Mouse (Mus musculus): ENCODE measurements at regions not wholly inside any gene's neighbourhood (a gene's known extent, or its start where the extent isn't known, plus 50 kb on each side); places are given as distances from the start of the nearest gene placed in this dataset.
A peak's percentile ranks its signal among the peaks of the same experiment; 100 is the strongest.
"Not testable (repeated sequence)": the region's sequence is repeated elsewhere in the genome, so short reads cannot be mapped to it uniquely, and the experiment has no call there.

DNA sequence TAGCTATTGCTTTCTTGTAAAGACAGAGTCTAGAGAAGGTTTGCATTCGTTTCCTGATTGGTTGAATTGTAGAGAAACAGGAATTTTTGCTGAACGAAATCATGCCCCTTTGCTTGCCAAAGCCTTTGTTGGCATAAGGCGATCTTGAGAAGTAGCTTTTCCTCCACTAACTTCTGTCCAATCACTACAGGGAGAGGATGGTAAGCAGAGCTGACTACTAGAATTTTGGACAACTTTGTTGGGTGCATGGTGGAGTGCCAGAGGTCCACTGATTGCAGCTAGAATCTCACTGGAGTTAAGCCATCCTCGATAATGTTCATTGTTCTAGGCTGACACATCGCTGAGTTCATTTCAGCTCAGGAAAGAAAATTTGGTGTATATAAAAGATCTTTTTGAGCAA is 131.1 kb upstream of the Nabp1 start:
- no peak for ATAC-seq (replicated peaks; ENCODE audit: poor library complexity)

DNA sequence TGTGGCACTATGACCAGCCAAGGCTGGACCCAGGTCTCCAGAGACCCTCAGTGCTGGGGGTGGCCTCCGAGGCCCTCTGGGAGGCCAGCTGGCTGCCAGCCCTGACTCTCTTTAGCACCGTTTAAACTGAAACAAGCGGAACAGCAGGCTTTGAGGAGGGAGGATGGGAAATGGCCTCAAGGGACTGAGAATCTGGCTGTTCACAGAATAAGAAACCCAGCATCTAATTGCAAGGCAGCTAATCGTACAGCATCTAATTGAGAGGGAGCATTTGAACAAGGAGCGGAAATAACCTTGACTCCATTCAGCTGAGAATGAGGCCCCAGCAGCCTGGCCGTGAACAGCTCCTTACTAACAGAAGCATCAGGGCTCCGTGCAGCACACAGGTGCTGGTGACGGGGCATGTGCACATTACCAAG is 129.2 kb upstream of the Nabp1 start:
- no peak for ATAC-seq (replicated peaks; ENCODE audit: poor library complexity)

DNA sequence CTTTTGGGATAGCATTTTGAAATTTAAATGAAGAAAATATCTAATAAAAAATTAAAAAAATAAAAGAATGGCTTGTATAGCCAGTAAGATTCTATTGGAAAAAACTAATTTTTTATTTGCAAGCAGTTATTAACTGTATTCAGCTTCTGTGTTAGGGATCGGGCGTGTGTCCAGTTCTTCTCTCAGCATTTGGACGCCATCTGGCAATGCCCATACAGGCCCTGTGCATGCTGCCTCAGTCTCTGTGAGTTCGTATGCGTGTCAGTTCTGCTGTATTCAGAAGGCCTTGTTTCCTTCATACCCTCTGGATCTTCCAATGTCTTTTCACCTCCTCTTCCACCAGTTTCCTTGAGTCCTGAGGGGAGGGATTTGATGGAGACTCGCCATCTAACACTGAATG is 123.8 kb upstream of the Nabp1 start:
- no peak for ATAC-seq (replicated peaks; ENCODE audit: poor library complexity)

DNA sequence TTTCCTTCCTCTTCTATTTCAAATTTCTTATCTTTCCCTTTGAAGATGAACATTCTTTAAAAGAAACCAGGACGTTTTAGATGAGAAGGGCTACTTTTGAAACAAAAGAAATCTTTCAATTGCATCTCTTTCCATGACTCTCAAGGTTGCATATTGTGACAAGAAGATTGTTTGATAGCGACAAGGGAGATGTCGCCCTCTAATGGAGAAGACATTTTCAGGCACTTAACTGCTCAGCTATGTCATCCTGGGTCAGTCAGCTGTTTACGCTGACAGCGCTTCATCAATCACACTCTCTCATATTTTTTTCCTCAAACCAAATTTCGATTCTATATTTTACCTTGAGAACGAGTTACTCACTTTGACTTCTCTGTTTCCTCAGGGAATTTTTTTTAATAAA is 122.2 kb upstream of the Nabp1 start:
- ATAC-seq (replicated peaks; ENCODE audit: poor library complexity): peak; percentile 78

DNA sequence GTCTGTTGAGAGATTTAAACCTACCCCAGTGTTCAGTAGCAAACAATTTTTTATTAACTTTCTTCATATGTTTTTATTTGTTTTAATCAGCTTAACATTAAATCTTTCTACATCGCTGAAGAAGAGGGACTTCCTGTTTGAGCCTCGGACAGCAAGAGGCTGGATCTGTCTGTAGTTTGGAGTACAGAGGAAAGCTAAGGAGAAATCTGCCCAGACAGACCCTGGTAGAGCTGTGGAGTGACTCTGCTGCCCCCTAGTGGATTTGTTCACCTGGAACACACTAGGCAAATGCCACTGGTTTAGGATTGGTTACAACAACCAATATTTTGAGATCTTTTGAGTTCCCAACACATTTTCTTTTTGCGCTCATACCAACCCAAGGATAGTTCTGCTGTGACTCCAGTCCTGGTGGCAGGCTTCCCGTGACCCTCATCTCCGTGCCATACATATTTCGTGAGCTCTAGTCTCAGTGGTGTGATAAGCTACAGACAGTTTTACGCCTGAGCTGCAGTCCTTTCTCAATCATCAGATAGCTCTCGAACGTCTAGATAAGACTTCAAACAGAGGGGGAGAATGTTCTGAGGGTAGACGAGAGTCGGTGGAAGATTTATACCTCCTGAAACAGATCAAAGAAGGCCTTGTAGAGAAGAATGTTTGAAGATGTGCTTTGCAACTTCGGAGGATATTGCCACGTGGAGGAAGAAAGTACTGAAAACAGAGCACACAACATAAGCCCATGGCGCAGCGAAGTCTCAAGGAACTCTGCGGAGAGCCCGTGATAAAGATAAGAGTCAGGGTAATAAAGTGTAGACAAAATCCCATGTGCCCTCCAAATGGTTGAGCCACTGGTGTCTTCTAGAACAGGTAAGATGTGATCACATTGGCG is 119.0 kb upstream of the Nabp1 start:
- ATAC-seq (replicated peaks; ENCODE audit: poor library complexity): peak; percentile 84

DNA sequence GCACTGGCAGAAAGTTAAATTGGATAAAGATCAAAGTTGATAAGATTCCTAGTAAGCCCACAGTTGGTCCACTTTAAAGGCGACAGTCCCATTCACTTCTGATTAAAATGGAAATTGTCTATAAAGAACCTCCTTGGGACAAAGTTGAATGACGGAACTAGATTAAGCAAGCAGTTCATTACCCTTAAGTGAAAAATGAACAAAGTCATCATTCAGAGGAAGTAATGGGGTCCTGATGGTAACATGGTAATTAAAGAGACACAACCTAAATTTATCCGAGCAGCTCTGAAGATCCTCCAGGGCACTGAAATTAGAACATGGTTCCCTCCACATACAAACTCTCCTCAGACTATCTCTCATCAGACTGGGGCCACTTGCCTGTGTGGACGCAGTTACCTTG is 116.4 kb upstream of the Nabp1 start:
- peak; percentile 54 for ATAC-seq (replicated peaks; ENCODE audit: poor library complexity)

DNA sequence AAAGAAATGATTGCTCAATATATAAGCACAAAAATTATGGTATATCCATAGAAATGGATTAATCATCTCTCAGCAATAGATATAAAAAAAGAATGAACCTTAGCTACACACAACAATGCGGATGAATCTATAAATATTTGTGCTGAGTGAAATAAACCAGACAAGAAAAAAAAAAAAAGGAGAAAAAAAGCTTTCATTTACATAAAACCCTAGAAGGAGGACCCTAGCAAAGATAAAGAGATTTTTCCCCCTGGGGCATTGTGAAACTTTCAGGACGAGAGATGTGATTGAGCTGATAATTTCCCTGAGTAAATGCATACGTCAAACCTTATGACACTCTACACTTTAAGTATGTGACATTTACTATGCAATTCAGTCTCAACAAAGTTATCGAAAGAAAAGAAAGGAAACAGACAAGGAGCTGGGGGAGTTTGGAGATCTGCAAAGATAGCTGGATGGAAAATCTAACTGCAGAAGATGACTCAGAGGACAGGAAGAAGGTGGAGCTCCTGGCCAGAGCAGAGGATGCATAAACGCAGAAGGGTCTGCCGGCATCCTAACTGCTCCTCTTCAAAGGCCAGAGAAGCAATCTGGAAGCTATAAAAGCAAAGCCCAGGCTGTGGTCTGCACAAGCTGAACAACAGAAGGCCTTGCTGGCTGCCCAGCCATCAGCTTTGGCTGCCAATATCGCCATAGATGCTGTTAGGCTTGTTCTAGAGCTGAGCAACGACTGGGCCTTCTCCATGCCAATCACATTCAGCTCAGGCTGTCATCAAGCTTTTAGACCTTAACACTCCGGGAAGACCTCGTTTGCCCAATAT is 115.6 kb upstream of the Nabp1 start:
- peak; percentile 66 for ATAC-seq (replicated peaks; ENCODE audit: poor library complexity)

DNA sequence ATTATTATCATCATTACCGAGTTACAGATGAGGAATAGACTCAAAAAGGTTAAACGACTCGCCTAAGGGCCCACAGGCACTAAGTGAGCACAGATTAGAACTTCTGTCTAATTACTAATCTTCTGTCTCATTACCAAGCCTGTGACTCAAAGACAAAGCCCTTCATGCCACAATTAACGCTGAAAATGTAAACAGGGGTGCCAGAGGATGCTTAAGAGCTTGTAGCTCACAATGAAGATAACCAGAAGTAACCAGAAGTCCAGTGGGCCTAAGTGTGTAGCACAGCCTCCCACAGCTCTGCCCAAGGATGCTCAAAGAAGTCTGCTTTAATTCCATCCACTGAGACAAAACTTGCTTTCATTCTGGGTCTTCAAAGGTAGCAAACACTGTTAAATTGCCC is 113.7 kb upstream of the Nabp1 start:
- ATAC-seq (replicated peaks; ENCODE audit: poor library complexity): no peak

DNA sequence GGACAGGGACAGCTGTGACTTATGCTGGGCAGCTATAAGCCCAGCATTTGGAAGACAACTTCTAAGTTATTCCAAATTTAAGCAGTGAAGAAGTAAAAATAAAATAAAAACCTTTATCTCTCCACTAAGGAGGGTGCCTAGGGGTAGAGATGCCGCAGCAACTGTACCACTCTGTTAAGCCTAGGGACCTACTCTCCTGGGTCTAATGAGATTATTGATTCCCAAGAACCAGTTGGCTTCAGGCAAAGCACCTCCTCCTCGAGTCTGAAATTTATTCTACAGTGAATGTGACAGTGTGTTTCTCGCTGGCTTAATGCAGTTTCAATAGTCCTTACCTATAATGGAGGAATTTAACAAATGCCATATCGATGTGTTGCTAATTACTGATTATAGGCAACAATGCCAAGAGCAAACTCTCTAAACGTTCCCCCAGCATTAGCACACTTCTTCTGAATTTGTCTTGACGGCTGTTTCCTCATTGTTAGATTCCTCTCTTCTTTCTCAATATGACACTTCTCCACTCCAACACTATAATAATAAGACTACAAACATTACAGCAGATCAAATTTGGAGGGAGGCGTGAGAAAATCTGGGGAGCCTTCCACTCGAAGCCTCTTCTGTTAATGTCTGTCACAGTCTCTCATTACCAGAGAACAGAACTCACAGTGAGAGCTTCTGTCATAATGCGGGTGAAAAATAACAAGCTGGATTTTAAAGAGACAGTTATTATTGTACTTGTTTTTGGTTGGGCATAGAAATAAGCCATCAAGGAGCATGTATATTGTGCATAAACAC is 112.6 kb upstream of the Nabp1 start:
- no peak for ATAC-seq (replicated peaks; ENCODE audit: poor library complexity)

DNA sequence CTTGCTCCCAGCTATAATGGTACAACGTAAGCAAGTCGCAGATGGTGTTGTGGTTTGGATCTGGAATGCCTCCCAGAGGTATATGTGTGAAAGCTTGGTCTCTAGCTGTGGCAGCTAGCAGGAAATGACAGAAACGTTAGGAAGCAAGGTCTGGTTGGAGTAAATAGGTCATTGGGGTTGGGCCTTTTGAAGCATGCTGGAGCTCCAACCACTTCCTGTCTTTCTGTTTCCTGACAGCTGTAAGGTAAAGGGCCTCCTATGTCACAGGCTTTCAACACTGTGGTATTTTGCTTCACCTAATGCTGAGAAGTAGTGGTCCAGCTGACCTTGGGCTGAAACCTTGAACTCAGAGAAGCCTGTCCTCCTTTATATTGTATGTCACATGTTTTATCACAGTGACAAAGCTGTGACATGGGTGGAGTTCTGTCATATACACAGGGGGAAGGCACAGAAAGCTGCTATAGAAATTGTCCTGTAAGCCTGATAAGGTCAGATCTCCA is 106.8 kb upstream of the Nabp1 start:
- peak; percentile 93 for ATAC-seq (replicated peaks; ENCODE audit: poor library complexity)

DNA sequence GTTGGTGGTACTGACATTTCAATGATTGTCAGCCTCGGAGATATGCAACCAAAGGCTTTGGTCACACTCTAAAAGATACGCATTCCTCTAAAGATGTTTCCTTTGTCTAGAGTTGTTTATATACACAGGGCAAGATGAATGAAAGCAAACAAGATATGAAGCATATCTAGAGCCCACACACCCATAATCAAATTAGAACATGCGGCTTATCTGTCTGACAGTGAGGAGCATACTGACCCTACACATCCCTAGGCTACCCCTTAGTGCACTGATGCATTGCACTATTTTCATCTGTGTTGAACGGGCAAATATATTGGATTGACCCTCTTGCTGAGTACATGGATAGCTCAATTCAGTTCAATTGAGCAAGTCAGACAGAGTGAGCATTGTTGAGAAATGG is 105.6 kb upstream of the Nabp1 start:
- peak; percentile 16 for ATAC-seq (replicated peaks; ENCODE audit: poor library complexity)

DNA sequence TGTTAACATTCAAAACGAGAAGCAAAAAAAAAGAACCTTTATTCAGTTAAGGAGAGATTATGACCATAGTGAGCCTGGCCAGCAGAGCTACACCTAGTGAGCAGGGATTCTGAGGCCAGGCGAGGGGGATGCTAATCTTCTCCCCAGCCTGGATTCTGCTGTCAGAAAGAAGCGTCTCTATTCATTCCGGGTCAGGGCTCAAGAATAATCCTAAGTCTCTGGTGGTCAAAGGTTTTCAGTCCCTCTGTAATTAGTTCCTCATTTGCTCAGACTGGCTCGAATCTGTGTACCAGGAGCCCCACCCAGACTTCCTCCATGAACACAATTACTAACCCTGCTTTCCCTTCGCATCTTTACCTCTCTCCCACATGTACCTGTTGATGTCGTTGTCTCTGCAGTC is 101.8 kb upstream of the Nabp1 start:
- peak; percentile 30 for ATAC-seq (replicated peaks; ENCODE audit: poor library complexity)

DNA sequence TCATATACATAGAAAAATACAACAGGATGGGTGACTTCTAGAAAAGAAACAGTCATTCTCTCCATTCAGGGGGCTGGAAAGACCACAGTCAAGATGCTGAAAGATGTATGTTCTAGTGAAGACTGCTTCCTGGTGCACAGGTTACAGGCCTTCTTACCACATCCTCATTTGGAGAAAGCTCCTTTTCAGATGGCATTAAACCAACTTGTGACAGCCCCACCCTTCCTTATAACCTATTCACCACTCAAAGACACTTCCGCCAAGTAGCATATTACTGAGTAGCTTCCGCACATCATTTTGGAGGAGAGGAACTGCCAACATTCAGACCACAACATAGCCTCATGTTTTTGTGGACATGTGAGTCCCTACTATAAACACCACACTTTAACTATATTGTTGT is 99.5 kb upstream of the Nabp1 start:
- ATAC-seq (replicated peaks; ENCODE audit: poor library complexity): peak; percentile 94

DNA sequence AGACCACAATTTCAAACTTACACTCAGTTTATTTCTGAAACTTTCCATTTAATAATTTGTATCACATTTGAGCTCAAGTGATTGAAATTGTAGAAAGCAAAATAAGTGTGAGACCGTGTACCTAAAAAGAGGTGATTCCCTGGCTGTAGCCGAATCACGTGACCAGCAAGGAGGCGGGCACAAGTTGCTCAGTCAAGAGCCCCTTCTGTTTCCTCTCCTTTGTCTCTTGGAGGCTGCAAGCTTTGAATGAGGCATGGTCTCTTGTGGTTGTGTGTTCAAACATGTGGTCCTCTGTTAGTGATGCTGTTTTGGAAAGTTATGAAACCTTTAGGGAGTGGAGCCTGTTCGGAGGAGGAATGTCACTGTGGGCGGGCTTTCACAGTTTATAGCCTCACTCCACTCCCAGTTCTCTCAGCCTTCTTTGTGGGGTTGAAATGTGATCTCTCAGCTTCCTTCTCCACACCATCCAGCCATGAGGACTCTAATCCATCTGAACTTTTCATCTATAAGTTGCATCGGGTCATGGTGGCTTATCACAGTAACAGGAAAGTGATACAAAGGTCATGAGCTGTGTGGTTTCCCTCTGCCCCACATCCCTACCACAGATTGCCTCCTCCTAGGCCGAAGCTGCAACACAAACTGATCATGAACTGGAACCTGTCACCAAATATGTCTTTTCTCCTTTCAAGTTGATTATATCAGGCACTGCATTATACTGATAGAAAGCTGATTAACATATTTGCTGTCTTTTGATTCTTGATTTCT is 94.3 kb upstream of the Nabp1 start:
- ATAC-seq (replicated peaks; ENCODE audit: poor library complexity): no peak; the same call in 1 of the 2 replicates

DNA sequence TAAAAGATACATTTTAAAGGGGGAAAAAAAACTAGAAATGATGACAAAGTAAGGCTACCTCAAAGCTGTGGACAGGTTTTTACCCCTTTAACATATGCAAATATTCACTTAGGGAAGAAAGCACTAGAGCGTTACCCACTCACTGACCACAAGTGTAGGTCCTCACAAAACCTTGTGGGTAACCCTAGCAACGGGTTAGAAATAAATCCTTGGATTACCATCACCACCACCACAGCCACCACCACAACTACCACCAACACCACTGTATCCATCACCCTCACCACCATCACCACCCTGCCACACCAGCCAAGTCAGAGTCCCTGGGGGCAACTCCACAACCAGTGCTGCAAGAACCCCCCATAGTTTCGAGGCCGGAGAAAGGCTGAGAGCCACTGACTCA is 91.4 kb upstream of the Nabp1 start:
- ATAC-seq (replicated peaks; ENCODE audit: poor library complexity): no peak

DNA sequence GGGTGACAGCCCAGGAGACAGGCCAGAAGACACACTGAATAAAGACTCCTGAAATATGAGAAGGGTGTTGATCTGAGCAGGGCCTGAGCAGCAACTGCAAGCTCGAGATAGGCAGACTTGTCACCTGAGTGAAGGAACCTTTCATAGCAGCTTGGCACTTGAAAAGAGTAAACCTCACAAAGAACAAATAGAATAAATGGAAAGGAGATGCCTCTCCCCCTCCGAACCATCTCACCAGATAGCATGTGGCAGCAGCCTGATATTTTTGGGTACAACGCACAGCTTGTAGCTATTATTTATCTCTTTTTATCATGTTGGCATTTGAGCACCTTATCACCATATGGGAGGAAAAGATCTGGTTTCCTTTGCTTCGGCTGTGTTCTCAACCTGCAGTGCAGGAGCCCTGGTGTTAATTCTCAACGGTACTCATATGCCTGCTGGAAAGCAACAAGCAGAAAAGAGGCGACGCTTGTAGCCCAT is 88.0 kb upstream of the Nabp1 start:
- peak; percentile 90 for ATAC-seq (replicated peaks; ENCODE audit: poor library complexity)

DNA sequence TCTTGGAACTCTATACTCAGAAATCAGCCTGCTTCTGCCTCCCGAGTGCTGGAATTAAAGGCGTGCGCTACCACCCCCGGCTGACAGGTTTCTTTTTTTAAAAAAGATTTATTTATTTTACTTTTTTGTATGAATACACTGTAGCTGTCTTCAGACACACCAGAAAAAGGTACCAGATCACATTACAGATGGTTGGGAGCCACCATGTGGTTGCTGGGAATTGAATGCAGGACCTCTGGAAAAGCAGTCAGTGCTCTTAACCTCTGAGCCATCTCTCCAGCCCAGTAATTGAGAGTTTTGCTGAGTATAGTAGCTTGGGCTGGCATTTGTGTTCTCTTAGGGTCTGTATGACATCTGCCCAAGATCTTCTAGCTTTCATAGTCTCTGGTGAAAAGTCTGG is 78.4 kb upstream of the Nabp1 start:
- ATAC-seq (replicated peaks; ENCODE audit: poor library complexity): not testable (repeated sequence)

DNA sequence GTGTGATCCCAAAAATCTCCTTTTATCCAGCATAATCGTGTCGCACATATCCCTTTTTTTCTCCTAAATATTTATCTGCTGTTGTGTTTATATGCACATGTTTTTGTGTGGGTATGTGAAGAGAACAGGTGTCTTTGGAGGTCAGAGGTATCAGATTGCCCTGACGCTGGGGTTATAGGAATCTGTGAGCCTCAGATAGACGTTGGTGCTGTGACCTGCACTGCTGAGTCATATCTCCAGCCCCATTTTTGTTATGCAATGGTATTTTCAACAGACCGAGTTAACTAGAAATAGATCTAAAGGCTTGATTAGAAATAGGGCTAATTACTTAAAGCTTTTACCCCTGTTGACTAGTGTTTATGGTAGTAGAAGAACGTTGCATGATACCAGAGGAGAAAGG is 75.5 kb upstream of the Nabp1 start:
- ATAC-seq (replicated peaks; ENCODE audit: poor library complexity): peak; percentile 98

DNA sequence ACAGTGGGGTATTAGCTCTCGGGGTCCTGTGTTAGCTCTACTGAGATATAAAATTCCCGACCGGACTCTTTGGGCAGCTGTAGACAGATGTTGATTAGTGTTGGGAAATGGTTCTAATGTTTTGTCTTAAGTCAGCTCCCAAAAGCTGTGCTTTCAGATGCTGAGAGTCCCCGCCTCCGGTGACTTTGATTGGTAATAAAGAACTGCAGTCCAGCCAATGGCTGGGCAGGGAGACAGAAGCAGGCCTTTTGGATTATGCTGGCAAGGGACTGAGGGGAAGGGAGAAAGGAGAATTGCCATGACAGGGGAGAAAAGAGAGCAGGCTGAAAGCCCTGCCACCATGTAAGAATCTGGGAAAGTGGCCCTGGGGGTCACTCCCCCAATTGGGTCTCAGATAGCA is 73.4 kb upstream of the Nabp1 start:
- ATAC-seq (replicated peaks; ENCODE audit: poor library complexity): no peak

DNA sequence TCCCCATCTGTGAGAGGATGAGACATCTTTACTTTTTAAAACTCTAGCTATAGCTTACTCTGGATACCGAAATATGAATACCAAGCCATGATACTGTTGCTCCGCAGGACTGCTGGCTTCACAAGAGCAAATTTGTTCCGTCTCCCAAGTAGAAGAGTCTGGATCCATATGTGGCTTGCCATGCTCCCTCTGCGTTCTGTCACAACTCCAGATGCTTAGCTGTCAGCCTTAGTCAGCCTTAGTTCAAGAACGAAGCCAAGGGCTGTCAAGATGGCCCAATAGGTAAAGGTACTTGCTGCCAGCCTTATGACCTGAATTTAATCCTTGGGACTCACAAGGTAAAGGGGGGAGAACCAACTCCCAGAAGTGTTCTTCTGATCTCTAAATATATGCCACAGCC is 64.6 kb upstream of the Nabp1 start:
- no peak for ATAC-seq (replicated peaks; ENCODE audit: poor library complexity)

All from megakaryocyte progenitor cell, adult 5-6 weeks (primary cell).